ENCODE assay signal across 16 mouse cellular contexts in genomic region chr11:119959714-119960113, GRCm38 (mm10).
"Had no signal": no experiment of that assay in that cellular context is flagged by ENCODE, and none has a peak within 500 bp of the region (broad histone marks: within the 10 kb centered on the region; RNA-seq: fewer than 3 reads in every experiment).

No protein-coding gene starts in this region.

- DNase-seq: lung, adult 18-20 months; lung, embryonic 14.5 days; lung, postnatal 14 days; midbrain, embryonic 14.5 days; retina, postnatal 1 day; right cerebral cortex, adult 18-20 months; right cerebral cortex, postnatal 25 days; right cerebral cortex, postnatal 4 days; spleen, adult 18-20 months; thymus, adult 18-20 months; thymus, postnatal 14 days; thymus, postnatal 36 days had no signal

- H3K9me3 ChIP-seq: midbrain, embryonic 10.5 days; midbrain, embryonic 12.5 days; neural tube, embryonic 12.5 days had no signal

- H3K4me2 ChIP-seq: lung, embryonic 14.5 days; midbrain, embryonic 12.5 days; neural tube, embryonic 12.5 days had no signal

- ATAC-seq: lung, postnatal 0 days had no signal

- H3K36me3 ChIP-seq: midbrain, embryonic 12.5 days; neural tube, embryonic 12.5 days had no signal

- H3K4me3 ChIP-seq: midbrain, embryonic 10.5 days; midbrain, embryonic 12.5 days; neural tube, embryonic 12.5 days had no signal

- H3K27me3 ChIP-seq: midbrain, embryonic 12.5 days; neural tube, embryonic 12.5 days had no signal

- H3K9ac ChIP-seq: lung, embryonic 14.5 days; midbrain, embryonic 12.5 days; neural tube, embryonic 12.5 days had no signal

- H3K27ac ChIP-seq: midbrain, embryonic 10.5 days; midbrain, embryonic 12.5 days; neural tube, embryonic 12.5 days had no signal
